Mouse (Mus musculus) liver, postnatal 0 days (tissue): ENCODE measurements at regions not wholly inside any gene's neighbourhood (a gene's known extent, or its start where the extent isn't known, plus 50 kb on each side); places are given as distances from the start of the nearest gene placed in this dataset.

ENCODE experiments used
- CTCF ChIP-seq: sonication (generic); IDR thresholded peaks from 2 replicates; pipeline ENCODE4 v1.5.1; 2016; ENCODE audit warnings: antibody characterized with exemption, low read depth
- EP300 ChIP-seq: IDR thresholded peaks from 2 replicates; pipeline ENCODE4 v1.6.1; 2016; ENCODE audit warnings: antibody characterized with exemption, low read depth, mild to moderate bottlenecking

GRCm38 (mm10) chr9:5616725-5617124 lies 271.5 kb downstream of the Casp12 start:
- TF ChIP-seq CTCF (no peak), EP300 (no peak)
